Mouse (Mus musculus) forebrain, postnatal 0 days (tissue): Measurements from ENCODE around the gene Itch. TPM values are rescaled to one million over a fixed set of nuclear protein-coding genes. Genes with fewer than 3 reads are reported as not detected.

Source experiments
- ATAC-seq: fragments of 200-750 bp; cut with Nextera tagmentation; 2 replicates; pipeline ENCODE4 v1.8.0; 2017; ENCODE audit warnings: mild to moderate bottlenecking, moderate library complexity
- DNase-seq: peaks from one replicate; pipeline ENCODE4 v3.0.0-alpha.2; 2015
- H3K27ac ChIP-seq: fragments of 300-500 bp; sonication (generic); 2 replicates; pipeline ENCODE4 v1.5.1; 2014; ENCODE audit warnings: low read depth, mild to moderate bottlenecking, antibody characterized with exemption, low read length, moderate library complexity, mixed read lengths
- H3K27me3 ChIP-seq: fragments of 300-500 bp; sonication (generic); 2 replicates; pipeline ENCODE4 v1.6.1; 2014; ENCODE audit warnings: mild to moderate bottlenecking, low read length, mixed read lengths; ENCODE audit not compliant: insufficient read depth
- H3K36me3 ChIP-seq: fragments of 300-500 bp; sonication (generic); 2 replicates; pipeline ENCODE4 v1.6.1; 2014; ENCODE audit warnings: mild to moderate bottlenecking, moderate library complexity; ENCODE audit not compliant: insufficient read depth
- H3K4me1 ChIP-seq: fragments of 300-500 bp; sonication (generic); 2 replicates; pipeline ENCODE4 v1.6.1; 2014; ENCODE audit warnings: antibody characterized with exemption; ENCODE audit not compliant: insufficient read depth
- H3K4me2 ChIP-seq: fragments of 300-500 bp; sonication (generic); 2 replicates; pipeline ENCODE4 v1.6.1; 2014; ENCODE audit warnings: low read depth, mild to moderate bottlenecking, moderate library complexity
- H3K4me3 ChIP-seq: fragments of 300-500 bp; sonication (generic); 2 replicates; pipeline ENCODE4 v1.5.1; 2014; ENCODE audit warnings: low read depth, low read length, mixed read lengths
- H3K9ac ChIP-seq: fragments of 300-500 bp; sonication (generic); 2 replicates; pipeline ENCODE4 v1.6.1; 2014; ENCODE audit warnings: mild to moderate bottlenecking
- H3K9me3 ChIP-seq: fragments of 300-500 bp; sonication (generic); 2 replicates; pipeline ENCODE4 v1.6.1; 2016; ENCODE audit warnings: low read length
- CTCF ChIP-seq: sonication (generic); IDR thresholded peaks from 2 replicates; pipeline ENCODE4 v1.5.1; 2016; ENCODE audit warnings: antibody characterized with exemption, control low read depth, low read depth
- WGBS: fragments of 180-500 bp; shearing (Covaris S2); extraction: QIAGEN DNeasy Blood & Tissue Kit; methylation state at CpG from one replicate; pipeline ENCODE4 v1.1.7; 2014; 5-methylcytosine and 5-hydroxymethylcytosine counted together
- polyA plus RNA-seq: library from polyadenylated mRNA; unstranded; fragments of >200 nt; fragmentation: Nextera tagmentation; extraction: Ambion mirVana; gene quantifications from 2 replicates; pipeline ENCODE4 v1.2.1, GENCODE M21; 2015
- total RNA-seq: library from RNA; depleted of rRNA; stranded (reverse); fragments of >200 nt; gene quantifications from 2 replicates; pipeline ENCODE4 v1.2.3, GENCODE M21; 2014

Gene Itch
- total and polyA plus RNA-seq, 2 experiments from 2014 or later, result 17.4 to 49.5 TPM

GRCm38 (mm10) chr2:155242296-155242855, 109.1 kb downstream of the Itch start:
- no peak overlapping the region for H3K4me2 ChIP-seq
- no peak for TF ChIP-seq CTCF
- H3K4me3 ChIP-seq, result no peak overlapping the region
- WGBS, result 91% methylated on average over 7 of the region's 7 CpGs
- no peak overlapping the region for H3K27ac ChIP-seq
- ATAC-seq, result no peak
- H3K4me1 ChIP-seq, result peaks cover 11% of the 10 kb centered on the region
- H3K36me3 ChIP-seq, result peaks cover 47% of the 10 kb centered on the region
- no peaks in the 10 kb centered on the region for H3K27me3 ChIP-seq
- DNase-seq, result no peak
- H3K9me3 ChIP-seq, result no peaks in the 10 kb centered on the region
- H3K9ac ChIP-seq, result no peak overlapping the region

GRCm38 (mm10) chr2:155246231-155246630, 112.9 kb downstream of the Itch start:
- no peaks in the 10 kb centered on the region for H3K4me1 ChIP-seq
- no peak overlapping the region for H3K9ac ChIP-seq
- no peak overlapping the region for H3K4me2 ChIP-seq
- H3K36me3 ChIP-seq, result peaks cover 86% of the 10 kb centered on the region
- 95% methylated on average over 4 of the region's 4 CpGs for WGBS
- no peak for ATAC-seq
- no peak overlapping the region for H3K4me3 ChIP-seq
- no peak overlapping the region for H3K27ac ChIP-seq
- no peak for TF ChIP-seq CTCF
- H3K27me3 ChIP-seq, result no peaks in the 10 kb centered on the region
- H3K9me3 ChIP-seq, result no peaks in the 10 kb centered on the region
- no peak for DNase-seq

GRCm38 (mm10) chr2:155248206-155248605, 114.9 kb downstream of the Itch start:
- ATAC-seq, result no peak
- peaks cover 85% of the 10 kb centered on the region for H3K36me3 ChIP-seq
- no peaks in the 10 kb centered on the region for H3K9me3 ChIP-seq
- no peaks in the 10 kb centered on the region for H3K4me1 ChIP-seq
- TF ChIP-seq CTCF, result no peak
- DNase-seq, result no peak
- 100% methylated on average over 1 of the region's 1 CpGs for WGBS
- no peak overlapping the region for H3K27ac ChIP-seq
- H3K9ac ChIP-seq, result no peak overlapping the region
- no peak overlapping the region for H3K4me3 ChIP-seq
- no peak overlapping the region for H3K4me2 ChIP-seq
- H3K27me3 ChIP-seq, result no peaks in the 10 kb centered on the region

- Histone ChIP-seq H3K4me1 (no peaks in the 10 kb centered on the region), H3K4me2 (no peak overlapping the region), H3K27ac (no peak overlapping the region), H3K9me3 (no peaks in the 10 kb centered on the region), H3K27me3 (no peaks in the 10 kb centered on the region), H3K36me3 (peaks cover 80% of the 10 kb centered on the region), H3K4me3 (no peak overlapping the region), H3K9ac (no peak overlapping the region)
- WGBS, result 86% methylated on average over 2 of the region's 2 CpGs
- no peak for ATAC-seq
- no peak for DNase-seq
- no peak for TF ChIP-seq CTCF
Observed at GRCm38 (mm10) chr2:155248718-155249117, 115.4 kb downstream of the Itch start.

GRCm38 (mm10) chr2:155249588-155249987, 116.3 kb downstream of the Itch start:
- H3K4me1 ChIP-seq, result no peaks in the 10 kb centered on the region
- 92% methylated on average over 5 of the region's 5 CpGs for WGBS

GRCm38 (mm10) chr2:155265526-155265925, 132.2 kb downstream of the Itch start:
- 91% methylated on average over 6 of the region's 6 CpGs for WGBS
- no peak for ATAC-seq
- Histone ChIP-seq H3K4me2 (no peak overlapping the region), H3K9me3 (no peaks in the 10 kb centered on the region), H3K4me1 (no peaks in the 10 kb centered on the region), H3K9ac (no peak overlapping the region), H3K27ac (no peak overlapping the region), H3K27me3 (no peaks in the 10 kb centered on the region), H3K36me3 (no peaks in the 10 kb centered on the region), H3K4me3 (no peak overlapping the region)
- DNase-seq, result no peak
- TF ChIP-seq CTCF, result no peak

More at GRCm38 (mm10) chr2:155249588-155249987, 116.3 kb downstream of the Itch start:
- Histone ChIP-seq H3K36me3 (peaks cover 71% of the 10 kb centered on the region), H3K9me3 (no peaks in the 10 kb centered on the region), H3K9ac (no peak overlapping the region), H3K27me3 (no peaks in the 10 kb centered on the region), H3K4me3 (no peak overlapping the region), H3K4me2 (no peak overlapping the region), H3K27ac (no peak overlapping the region)
- no peak for TF ChIP-seq CTCF
- ATAC-seq (no peak), DNase-seq (no peak)

GRCm38 (mm10) chr2:155266896-155267295, 133.6 kb downstream of the Itch start:
- H3K4me2 ChIP-seq, result no peak overlapping the region
- no peak for TF ChIP-seq CTCF
- no peak overlapping the region for H3K9ac ChIP-seq
- no peak overlapping the region for H3K27ac ChIP-seq
- H3K36me3 ChIP-seq, result no peaks in the 10 kb centered on the region
- H3K27me3 ChIP-seq, result no peaks in the 10 kb centered on the region
- DNase-seq (no peak), ATAC-seq (no peak)
- no peak overlapping the region for H3K4me3 ChIP-seq
- H3K4me1 ChIP-seq, result no peaks in the 10 kb centered on the region
- no peaks in the 10 kb centered on the region for H3K9me3 ChIP-seq
- 83% methylated on average over 5 of the region's 5 CpGs for WGBS
